Mouse (Mus musculus): Measurements from ENCODE around the gene Hnrnpc.

DNA sequence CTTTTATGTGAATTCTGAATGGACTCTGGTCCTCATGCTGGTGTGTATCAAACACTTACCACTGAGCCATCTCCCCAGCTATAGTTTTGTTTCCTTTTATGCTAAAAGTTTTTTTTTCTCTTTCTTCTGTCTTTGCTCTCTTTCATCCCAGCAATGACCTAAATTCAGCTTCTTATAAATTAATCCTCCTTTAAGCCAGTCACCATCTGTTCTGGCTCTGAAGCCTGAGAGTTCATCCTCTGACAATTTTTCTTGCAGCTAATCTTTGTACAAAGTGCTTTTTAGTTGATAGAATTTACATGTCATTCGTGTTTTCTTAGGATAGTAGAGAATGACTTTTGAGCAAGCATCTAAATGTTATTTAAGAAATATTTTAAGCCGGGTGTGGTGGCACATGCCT is 4.2 kb upstream of the Hnrnpc start:
- TF ChIP-seq CTCF (conservative IDR thresholded peaks at IDR 0.05; ENCODE audit: insufficient read depth, insufficient read length, low read depth, low read length) (no peak), POLR2A (IDR thresholded peaks at IDR 0.05; ENCODE audit: low read depth, low read length) (no peak)
